Mouse (Mus musculus) embryonic fibroblast, embryonic 13.5 days (primary cell): ENCODE results near the gene Zfp775.

Source experiments
- CTCF ChIP-seq: IDR thresholded peaks from 2 replicates; pipeline ENCODE4 v1.5.1; 2011; ENCODE audit warnings: mild to moderate bottlenecking, control low read depth, low read length, moderate library complexity, borderline replicate concordance; ENCODE audit not compliant: insufficient read depth
- POLR2A ChIP-seq: IDR thresholded peaks from 2 replicates; pipeline ENCODE4 v1.6.1; 2011; ENCODE audit warnings: low read depth, mild to moderate bottlenecking, control low read depth, low read length, moderate library complexity

DNA sequence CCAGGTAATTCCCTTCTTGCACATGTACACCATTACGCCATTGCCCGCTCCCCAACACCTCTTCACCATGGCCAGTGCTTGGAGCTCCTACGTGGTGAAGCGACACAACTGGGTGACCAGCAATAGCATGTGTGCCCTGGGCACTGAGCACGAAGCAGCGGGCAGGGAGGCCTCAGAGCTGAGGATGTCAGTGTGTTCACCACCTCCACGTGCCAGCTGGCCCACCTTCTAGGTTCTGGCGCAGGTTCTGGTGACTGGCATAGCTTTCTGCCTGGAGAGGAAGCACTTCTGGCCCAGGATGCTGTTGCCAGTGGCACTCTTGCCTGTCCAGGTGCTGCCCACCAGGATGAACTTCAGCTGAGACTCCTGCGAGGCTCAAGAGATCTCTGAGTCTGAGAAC, 63.6 kb downstream of the Zfp775 start:
- TF ChIP-seq CTCF, result no peak
- no peak for TF ChIP-seq POLR2A
